Mouse (Mus musculus) T-cell, adult 2 months (primary cell): Measurements from ENCODE around the gene Zfp777.

ENCODE experiments used
- DNase-seq: peaks from one replicate; pipeline ENCODE4 v3.0.0; 2022; ENCODE audit warnings: low spot score

Zfp777 gene

GRCm38 (mm10) chr6:48025905-48026660 is 22.6 kb downstream of the Zfp777 start:
- DNase-seq = no peak

- no peak for DNase-seq
Measured at GRCm38 (mm10) chr6:48024994-48025345, 23.7 kb downstream of the Zfp777 start.

- DNase-seq = no peak
Measured at GRCm38 (mm10) chr6:48024330-48024993, 24.2 kb downstream of the Zfp777 start.

- DNase-seq = no peak
Measured at GRCm38 (mm10) chr6:48022672-48023071, 26.0 kb downstream of the Zfp777 start.

- DNase-seq = no peak
Measured at GRCm38 (mm10) chr6:48021678-48022077, 27.0 kb downstream of the Zfp777 start.

- no peak for DNase-seq
Measured at GRCm38 (mm10) chr6:48020006-48020405, 28.7 kb downstream of the Zfp777 start.

- no peak for DNase-seq
Measured at GRCm38 (mm10) chr6:48016841-48017240, 31.9 kb downstream of the Zfp777 start.

GRCm38 (mm10) chr6:48016090-48016521 is 32.6 kb downstream of the Zfp777 start:
- DNase-seq = peak; percentile 78

GRCm38 (mm10) chr6:48010727-48011126 is 38.0 kb downstream of the Zfp777 start:
- no peak for DNase-seq

GRCm38 (mm10) chr6:47995661-47996060 is 53.0 kb downstream of the Zfp777 start:
- no peak for DNase-seq

GRCm38 (mm10) chr6:47983936-47984335 is 64.8 kb downstream of the Zfp777 start:
- no peak for DNase-seq

- DNase-seq = peak; percentile 57
Measured at GRCm38 (mm10) chr6:47978897-47979368, 69.8 kb downstream of the Zfp777 start.

- DNase-seq = no peak
Measured at GRCm38 (mm10) chr6:47974599-47974998, 74.1 kb downstream of the Zfp777 start.
